Mouse (Mus musculus): ENCODE results near the gene Mettl11b. TPM values are rescaled to one million over a fixed set of nuclear protein-coding genes. Genes with fewer than 3 reads are reported as not detected.

Mettl11b gene
- polyA plus RNA-seq, 1 experiment from 2014 or later = 0.33 TPM

- no peak for TF ChIP-seq CTCF (IDR thresholded peaks at IDR 0.05; ENCODE audit: low read depth)
- Histone ChIP-seq H3K4me2 (no peak overlapping the region), H3K36me3 (ENCODE audit: insufficient read depth) (no peaks in the 10 kb centered on the region), H3K9me3 (ENCODE audit: low read depth, low read length) (no peaks in the 10 kb centered on the region), H3K9ac (no peak overlapping the region), H3K27ac (ENCODE audit: low read depth) (no peak overlapping the region), H3K4me1 (ENCODE audit: insufficient read depth) (no peaks in the 10 kb centered on the region), H3K27me3 (ENCODE audit: insufficient read depth, low read length) (no peaks in the 10 kb centered on the region), H3K4me3 (ENCODE audit: low read depth, low read length) (no peak overlapping the region)
- 85% methylated on average over 5 of the region's 5 CpGs for WGBS
- no peak for ATAC-seq (ENCODE audit: insufficient read depth)
- DNase-seq = no peak
Measured at GRCm38 (mm10) chr1:163656432-163656831, 68.6 kb downstream of the Mettl11b start.

Other genes with a start within 250 kb of the Mettl11b start
- gene Kifap3, start 54.4 kb upstream of the Mettl11b start, polyA plus RNA-seq (2014; fragmentation: Nextera tagmentation; extraction: Ambion mirVana) = 34.7 and 35.5 TPM in 2 replicates
- gene Scyl3, start 203.9 kb upstream of the Mettl11b start, polyA plus RNA-seq (2014; fragmentation: Nextera tagmentation; extraction: Ambion mirVana) = 19.2 and 19.8 TPM in 2 replicates

All from lung, embryonic 14.5 days (tissue).